Mouse (Mus musculus) cerebellum, postnatal 36 days (tissue): ENCODE data around the gene Cdh23.

Source experiments
- DNase-seq, 2 experiments: peaks; one replicate each; pipeline ENCODE4 v3.0.0; 2021 to 2022; ENCODE audit warnings: mixed read lengths in 2 of 2

The Cdh23 gene

GRCm38 (mm10) chr10:60634391-60634790, 61.9 kb downstream of the Cdh23 start:
- peak; percentile 44 to 60 for DNase-seq

GRCm38 (mm10) chr10:60626086-60626485, 70.2 kb downstream of the Cdh23 start:
- no peak for DNase-seq

- no peak for DNase-seq
Observed at GRCm38 (mm10) chr10:60625511-60625910, 70.8 kb downstream of the Cdh23 start.

- DNase-seq = no peak
Observed at GRCm38 (mm10) chr10:60624945-60625344, 71.3 kb downstream of the Cdh23 start.

- no peak for DNase-seq
Observed at GRCm38 (mm10) chr10:60624217-60624708, 72.0 kb downstream of the Cdh23 start.

- DNase-seq = no peak
Observed at GRCm38 (mm10) chr10:60622836-60623235, 73.5 kb downstream of the Cdh23 start.

- DNase-seq = no peak
Observed at GRCm38 (mm10) chr10:60621470-60622170, 74.7 kb downstream of the Cdh23 start.

GRCm38 (mm10) chr10:60615898-60616297, 80.4 kb downstream of the Cdh23 start:
- no peak for DNase-seq

GRCm38 (mm10) chr10:60612893-60613292, 83.4 kb downstream of the Cdh23 start:
- DNase-seq = no peak

- DNase-seq = no peak
Observed at GRCm38 (mm10) chr10:60607166-60607565, 89.1 kb downstream of the Cdh23 start.

GRCm38 (mm10) chr10:60606661-60607060, 89.6 kb downstream of the Cdh23 start:
- no peak for DNase-seq

GRCm38 (mm10) chr10:60602235-60602634, 94.1 kb downstream of the Cdh23 start:
- DNase-seq = no peak

GRCm38 (mm10) chr10:60595166-60595565, 101.1 kb downstream of the Cdh23 start:
- peak; percentile 6 to 18 for DNase-seq

GRCm38 (mm10) chr10:60592881-60593575, 103.3 kb downstream of the Cdh23 start:
- DNase-seq = no peak

- DNase-seq = no peak
Observed at GRCm38 (mm10) chr10:60591281-60591680, 105.0 kb downstream of the Cdh23 start.

GRCm38 (mm10) chr10:60590241-60590640, 106.0 kb downstream of the Cdh23 start:
- DNase-seq = no peak

- DNase-seq = no peak
Observed at GRCm38 (mm10) chr10:60585691-60586090, 110.6 kb downstream of the Cdh23 start.

GRCm38 (mm10) chr10:60582956-60583355, 113.3 kb downstream of the Cdh23 start:
- no peak for DNase-seq

- DNase-seq = no peak
Observed at GRCm38 (mm10) chr10:60580666-60581065, 115.6 kb downstream of the Cdh23 start.

GRCm38 (mm10) chr10:60578738-60579538, 117.4 kb downstream of the Cdh23 start:
- no peak for DNase-seq

- no peak for DNase-seq
Observed at GRCm38 (mm10) chr10:60577920-60578737, 118.2 kb downstream of the Cdh23 start.
